Mouse (Mus musculus): ENCODE results near the gene Palm2. TPM values are rescaled to one million over a fixed set of nuclear protein-coding genes. Genes with fewer than 3 reads are reported as not detected.
A peak's percentile ranks its signal among the peaks of the same experiment; 100 is the strongest.

Palm2 gene
- polyA plus RNA-seq, 2 experiments, result 2.7 to 5.3 TPM

DNA sequence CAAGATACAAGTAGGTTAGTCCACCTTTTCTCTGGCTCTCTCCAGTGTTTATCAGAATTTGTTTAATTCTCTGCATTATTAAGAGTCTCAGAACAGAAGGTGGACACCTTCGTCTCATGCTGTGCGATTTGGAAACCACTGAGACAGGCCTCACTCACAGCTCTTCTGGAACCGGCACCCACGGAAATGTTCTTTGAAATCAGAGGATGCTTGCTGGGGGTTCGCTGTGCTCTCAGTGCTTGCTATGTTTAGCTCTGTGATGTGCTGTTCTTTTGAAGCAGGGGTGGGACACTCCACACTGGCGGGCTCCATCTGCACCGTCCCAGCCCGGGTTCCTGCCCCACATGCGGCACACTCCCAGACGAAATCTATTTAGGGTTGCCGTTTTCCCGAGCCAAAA lies 222.3 kb downstream of the Palm2 start:
- peaks cover 11% of the 10 kb centered on the region for H3K36me3 ChIP-seq (ENCODE audit: control insufficient read depth, insufficient read depth, low read length)
- H3K27ac ChIP-seq (replicated peaks; ENCODE audit: low read depth, low read length), result no peak overlapping the region
- no peaks in the 10 kb centered on the region for H3K27me3 ChIP-seq (ENCODE audit: control insufficient read depth, insufficient read depth, low read length)
- H3K4me2 ChIP-seq (replicated peaks; ENCODE audit: low read depth, low read length, severe bottlenecking), result no peak overlapping the region
- ATAC-seq (ENCODE audit: low FRiP score, low read depth) (no peak), DNase-seq (ENCODE audit: low spot score) (no peak)
- 87% methylated on average over 12 of the region's 12 CpGs for WGBS
- no peaks in the 10 kb centered on the region for H3K9me3 ChIP-seq (ENCODE audit: control insufficient read depth, low read length)
- H3K4me1 ChIP-seq (ENCODE audit: control insufficient read depth, insufficient read depth, low read length), result no peaks in the 10 kb centered on the region
- H3K4me3 ChIP-seq (replicated peaks; ENCODE audit: low read length), result no peak overlapping the region
- H3K9ac ChIP-seq (ENCODE audit: low read depth, low read length, severe bottlenecking), result no peak overlapping the region
- no peak for TF ChIP-seq POLR2A (IDR thresholded peaks at IDR 0.05; ENCODE audit: borderline replicate concordance, extremely low read depth, insufficient read depth, insufficient read length)

GRCm38 (mm10) chr4:57656861-57657260 lies 222.8 kb downstream of the Palm2 start:
- Histone ChIP-seq H3K36me3 (ENCODE audit: control insufficient read depth, insufficient read depth, low read length) (peaks cover 7% of the 10 kb centered on the region), H3K27ac (replicated peaks; ENCODE audit: low read depth, low read length) (no peak overlapping the region), H3K4me1 (ENCODE audit: control insufficient read depth, insufficient read depth, low read length) (no peaks in the 10 kb centered on the region), H3K9ac (ENCODE audit: low read depth, low read length, severe bottlenecking) (no peak overlapping the region), H3K4me3 (replicated peaks; ENCODE audit: low read length) (no peak overlapping the region), H3K4me2 (replicated peaks; ENCODE audit: low read depth, low read length, severe bottlenecking) (no peak overlapping the region), H3K27me3 (ENCODE audit: control insufficient read depth, insufficient read depth, low read length) (no peaks in the 10 kb centered on the region), H3K9me3 (ENCODE audit: control insufficient read depth, low read length) (no peaks in the 10 kb centered on the region)
- 94% methylated on average over 3 of the region's 3 CpGs for WGBS
- no peak for TF ChIP-seq POLR2A (IDR thresholded peaks at IDR 0.05; ENCODE audit: borderline replicate concordance, extremely low read depth, insufficient read depth, insufficient read length)
- ATAC-seq (ENCODE audit: low FRiP score, low read depth) (no peak), DNase-seq (ENCODE audit: low spot score) (no peak)

DNA sequence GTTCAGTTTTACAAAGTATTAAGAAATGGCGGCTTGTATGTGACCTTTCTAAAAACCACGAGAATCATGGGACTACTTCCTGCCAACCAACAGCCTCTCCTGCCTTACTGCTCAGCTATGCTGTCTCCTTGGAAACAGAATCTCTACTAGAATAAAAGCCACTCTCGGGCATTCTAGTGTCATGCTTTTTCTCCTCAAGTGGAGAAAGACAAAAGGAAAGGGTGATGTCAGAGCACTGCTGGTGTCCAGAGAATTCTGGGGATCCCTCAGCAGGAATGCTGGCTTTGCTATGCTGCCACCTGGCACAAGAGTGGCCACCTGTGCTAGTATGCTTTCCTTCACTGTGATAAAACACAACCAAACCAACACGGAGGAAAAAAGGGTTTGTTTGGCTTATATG lies 226.4 kb downstream of the Palm2 start:
- DNase-seq (ENCODE audit: low spot score) (no peak), ATAC-seq (ENCODE audit: low FRiP score, low read depth) (no peak)
- no peak overlapping the region for H3K9ac ChIP-seq (ENCODE audit: low read depth, low read length, severe bottlenecking)
- H3K27ac ChIP-seq (replicated peaks; ENCODE audit: low read depth, low read length), result no peak overlapping the region
- no peaks in the 10 kb centered on the region for H3K4me1 ChIP-seq (ENCODE audit: control insufficient read depth, insufficient read depth, low read length)
- no peaks in the 10 kb centered on the region for H3K9me3 ChIP-seq (ENCODE audit: control insufficient read depth, low read length)
- no peak for TF ChIP-seq POLR2A (IDR thresholded peaks at IDR 0.05; ENCODE audit: borderline replicate concordance, extremely low read depth, insufficient read depth, insufficient read length)
- WGBS, result 33% methylated on average over 4 of the region's 4 CpGs
- no peaks in the 10 kb centered on the region for H3K27me3 ChIP-seq (ENCODE audit: control insufficient read depth, insufficient read depth, low read length)
- H3K4me2 ChIP-seq (replicated peaks; ENCODE audit: low read depth, low read length, severe bottlenecking), result no peak overlapping the region
- peaks cover 4% of the 10 kb centered on the region; the same call in 1 of the 2 replicates for H3K36me3 ChIP-seq (ENCODE audit: control insufficient read depth, insufficient read depth, low read length)
- H3K4me3 ChIP-seq (replicated peaks; ENCODE audit: low read length), result no peak overlapping the region

- no peaks in the 10 kb centered on the region for H3K9me3 ChIP-seq (ENCODE audit: control insufficient read depth, low read length)
- no peak overlapping the region for H3K27ac ChIP-seq (replicated peaks; ENCODE audit: low read depth, low read length)
- no peaks in the 10 kb centered on the region for H3K36me3 ChIP-seq (ENCODE audit: control insufficient read depth, insufficient read depth, low read length)
- H3K4me2 ChIP-seq (replicated peaks; ENCODE audit: low read depth, low read length, severe bottlenecking), result no peak overlapping the region
- TF ChIP-seq POLR2A (IDR thresholded peaks at IDR 0.05; ENCODE audit: borderline replicate concordance, extremely low read depth, insufficient read depth, insufficient read length), result no peak
- no peak overlapping the region for H3K9ac ChIP-seq (ENCODE audit: low read depth, low read length, severe bottlenecking)
- no peaks in the 10 kb centered on the region for H3K27me3 ChIP-seq (ENCODE audit: control insufficient read depth, insufficient read depth, low read length)
- no peak overlapping the region for H3K4me3 ChIP-seq (replicated peaks; ENCODE audit: low read length)
- WGBS, result 67% methylated on average over 3 of the region's 3 CpGs
- DNase-seq (ENCODE audit: low spot score), result no peak
- H3K4me1 ChIP-seq (ENCODE audit: control insufficient read depth, insufficient read depth, low read length), result no peaks in the 10 kb centered on the region
- no peak for ATAC-seq (ENCODE audit: low FRiP score, low read depth)
These were observed 232.1 kb downstream of the Palm2 start for GRCm38 (mm10) chr4:57666101-57666500.

- DNase-seq (ENCODE audit: low spot score), result peak; percentile 72
- no peak overlapping the region for H3K9ac ChIP-seq (ENCODE audit: low read depth, low read length, severe bottlenecking)
- peaks cover 23% of the 10 kb centered on the region for H3K4me1 ChIP-seq (ENCODE audit: control insufficient read depth, insufficient read depth, low read length)
- H3K4me2 ChIP-seq (replicated peaks; ENCODE audit: low read depth, low read length, severe bottlenecking), result no peak overlapping the region
- no peak for TF ChIP-seq POLR2A (IDR thresholded peaks at IDR 0.05; ENCODE audit: borderline replicate concordance, extremely low read depth, insufficient read depth, insufficient read length)
- H3K36me3 ChIP-seq (ENCODE audit: control insufficient read depth, insufficient read depth, low read length), result 0 out of 2 replicates have a peak, but pooled peaks cover 1% of the 10 kb centered on the region
- H3K4me3 ChIP-seq (replicated peaks; ENCODE audit: low read length), result no peak overlapping the region
- ATAC-seq (ENCODE audit: low FRiP score, low read depth), result peak; percentile 46; the same call in 1 of the 2 replicates
- no peaks in the 10 kb centered on the region for H3K9me3 ChIP-seq (ENCODE audit: control insufficient read depth, low read length)
- no peaks in the 10 kb centered on the region for H3K27me3 ChIP-seq (ENCODE audit: control insufficient read depth, insufficient read depth, low read length)
- WGBS, result 39% methylated on average over 7 of the region's 7 CpGs
- no peak overlapping the region for H3K27ac ChIP-seq (replicated peaks; ENCODE audit: low read depth, low read length)
These were observed 236.9 kb downstream of the Palm2 start for GRCm38 (mm10) chr4:57670813-57671469.

Data from limb, embryonic 14.5 days (tissue).